Mouse (Mus musculus) cerebellum, postnatal 36 days (tissue): ENCODE data around the gene Slc35d2.
"Not testable (repeated sequence)": the region's sequence is repeated elsewhere in the genome, so short reads cannot be mapped to it uniquely, and the experiment has no call there.

Experiments
- DNase-seq, 2 experiments: peaks; one replicate each; pipeline ENCODE4 v3.0.0; 2021 to 2022; ENCODE audit warnings: mixed read lengths in 2 of 2

Gene Slc35d2

DNA sequence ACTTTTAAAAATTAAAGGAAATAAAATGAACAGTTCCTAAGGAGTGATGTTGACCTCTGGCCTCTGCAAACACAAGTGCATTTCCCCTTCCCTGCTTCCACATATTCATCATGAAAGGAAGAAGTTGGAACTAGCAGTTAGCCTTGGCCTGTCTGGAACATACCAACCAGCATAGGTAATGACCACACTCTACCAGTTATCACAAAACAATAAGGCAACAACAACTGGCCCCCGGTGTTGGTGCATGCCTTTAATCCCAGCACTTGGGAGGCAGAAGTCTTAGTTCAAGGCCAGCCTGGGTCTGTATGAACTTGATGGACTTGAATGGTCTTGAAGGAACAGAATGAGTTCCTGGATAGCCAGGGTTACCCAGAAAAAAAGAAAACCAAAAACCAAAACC, 18.7 kb downstream of the Slc35d2 start:
- DNase-seq, result no peak

DNA sequence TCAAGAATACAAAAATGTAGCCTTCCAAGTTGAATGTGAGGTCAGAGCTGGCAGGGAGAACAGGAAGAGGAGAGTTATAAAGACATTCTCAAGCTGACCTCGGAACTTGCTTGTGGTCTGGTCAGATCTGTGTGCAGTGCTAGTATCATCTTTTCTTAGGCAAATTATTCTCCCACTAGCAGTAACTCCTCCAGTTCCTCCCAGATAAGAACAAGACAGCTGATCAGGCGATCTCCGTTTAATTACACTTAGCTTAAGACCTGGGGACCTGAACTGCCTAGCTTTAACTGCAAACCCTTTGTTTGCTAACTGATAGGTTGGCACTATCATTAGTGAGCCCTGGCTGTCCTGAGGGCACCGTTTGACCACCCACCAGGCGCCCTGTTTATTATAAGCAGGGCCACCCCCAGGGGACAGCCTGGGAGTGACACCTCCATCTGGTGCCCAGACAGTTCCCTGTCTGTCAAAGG, 20.8 kb downstream of the Slc35d2 start:
- peak; percentile 7 to 20 for DNase-seq

DNA sequence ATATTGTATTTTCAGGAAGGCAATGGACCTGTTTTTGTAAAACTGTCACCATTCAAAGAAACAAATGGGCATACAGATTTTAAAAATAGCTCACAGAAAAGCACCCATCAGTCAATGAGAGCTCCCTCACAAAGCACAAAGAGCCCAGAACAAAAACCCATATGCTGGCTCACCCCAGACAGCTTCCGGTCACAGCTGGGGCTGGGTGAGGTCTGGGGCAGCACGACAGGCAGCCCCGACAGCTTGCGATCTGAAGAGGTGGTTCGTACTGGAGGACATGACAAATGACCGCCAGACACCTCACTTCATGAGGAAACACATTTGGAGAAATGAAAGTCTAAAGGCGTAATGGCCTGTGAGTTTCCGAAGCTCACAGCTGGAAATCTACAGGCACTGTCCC, 21.6 kb downstream of the Slc35d2 start:
- no peak for DNase-seq

DNA sequence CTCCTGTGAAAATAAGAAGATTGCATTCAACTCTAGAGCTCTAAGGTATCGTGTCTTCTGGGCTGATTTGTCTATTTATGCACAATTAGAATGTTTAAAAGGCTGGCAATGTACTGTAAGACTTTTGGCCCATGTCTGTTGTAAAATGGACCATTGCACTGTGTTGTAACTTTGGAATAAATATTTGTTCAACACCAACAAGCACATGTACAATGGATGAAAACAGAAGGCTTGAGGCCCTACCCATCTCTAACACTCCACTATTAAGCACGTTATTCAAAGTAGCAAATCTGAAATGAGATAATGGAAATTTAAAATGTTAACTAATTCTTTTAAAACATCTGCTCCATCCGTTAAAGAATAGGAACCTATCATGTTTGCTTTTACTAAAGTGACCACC, 22.1 kb downstream of the Slc35d2 start:
- DNase-seq, result no peak

DNA sequence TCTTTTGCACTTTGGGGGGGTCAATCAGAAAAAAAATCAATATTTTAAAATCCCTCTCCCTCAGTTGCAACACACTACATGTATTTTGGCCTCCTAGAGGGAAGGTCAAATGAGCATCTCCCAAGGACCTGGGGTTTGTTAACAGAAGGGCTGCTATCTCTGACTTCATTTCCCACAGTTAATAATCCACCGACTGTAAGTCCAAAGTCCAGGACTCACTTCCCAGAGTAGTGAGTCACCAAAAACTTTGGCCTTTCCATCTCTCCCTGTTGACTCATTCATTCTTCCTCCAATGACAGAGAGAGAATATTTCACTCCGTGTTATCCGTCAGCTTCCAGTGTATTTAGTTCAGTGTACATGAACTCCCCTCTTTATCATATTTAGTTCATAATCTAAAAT, 23.5 kb downstream of the Slc35d2 start:
- no peak for DNase-seq

DNA sequence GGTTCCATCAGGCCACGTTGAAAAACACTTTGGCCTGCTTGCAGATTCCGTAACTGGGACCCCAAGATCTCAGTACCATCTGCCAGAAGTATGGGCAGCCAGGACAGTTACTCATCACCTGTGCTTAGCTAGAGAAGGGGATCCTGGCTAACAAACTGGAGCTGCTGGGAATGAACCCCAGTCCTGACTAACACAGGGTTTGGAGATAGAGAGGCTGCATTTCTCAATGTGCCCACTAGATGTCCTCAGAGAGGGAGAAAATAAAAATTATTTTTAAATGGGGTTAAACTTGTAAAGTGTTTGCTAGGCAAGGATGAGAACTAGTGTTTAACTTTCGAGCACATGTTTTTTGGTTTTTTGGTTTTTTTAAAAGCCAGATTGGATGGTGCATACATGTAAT, 29.0 kb downstream of the Slc35d2 start:
- DNase-seq, result peak; percentile 5 to 33

DNA sequence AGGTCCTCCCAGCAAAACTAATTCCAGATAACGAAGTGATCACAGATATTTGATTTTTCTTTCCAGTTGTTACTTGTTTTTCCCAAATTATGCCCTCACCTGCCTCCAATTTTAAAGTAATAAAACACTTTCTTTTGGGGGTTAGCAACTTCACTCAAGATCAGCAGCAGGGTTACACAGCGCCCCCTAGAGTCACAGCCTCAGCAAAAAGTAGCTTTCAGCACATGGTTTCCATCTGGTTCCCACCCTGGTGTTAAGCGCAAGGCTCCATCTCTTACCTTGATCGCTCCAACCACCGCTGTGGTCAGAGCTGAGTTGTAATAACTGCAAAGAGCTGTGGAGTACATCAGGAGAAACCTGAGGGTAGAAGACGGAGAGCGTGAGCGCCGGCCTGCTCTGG, 30.2 kb downstream of the Slc35d2 start:
- peak; percentile 7 to 9 for DNase-seq

DNA sequence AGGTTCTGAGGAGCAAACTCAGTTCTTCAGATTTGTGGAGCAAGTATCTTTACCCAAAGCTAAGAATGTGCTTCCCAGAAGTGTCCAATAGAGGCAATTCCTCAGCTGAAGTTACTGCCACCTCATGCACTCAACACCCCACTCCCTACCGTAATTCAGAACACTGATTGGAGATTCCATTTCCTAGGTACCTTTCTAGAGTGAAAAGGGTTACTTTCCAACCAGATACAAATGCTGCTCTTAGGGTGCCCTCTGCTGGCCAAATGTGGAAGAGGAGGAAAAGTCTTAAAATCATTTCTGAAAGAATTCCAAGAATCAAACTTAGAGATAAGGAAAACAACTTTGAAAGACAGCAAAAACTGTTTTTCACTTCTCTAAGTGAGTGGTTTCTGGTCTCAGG, 35.8 kb downstream of the Slc35d2 start:
- DNase-seq, result peak; percentile 61 to 70

DNA sequence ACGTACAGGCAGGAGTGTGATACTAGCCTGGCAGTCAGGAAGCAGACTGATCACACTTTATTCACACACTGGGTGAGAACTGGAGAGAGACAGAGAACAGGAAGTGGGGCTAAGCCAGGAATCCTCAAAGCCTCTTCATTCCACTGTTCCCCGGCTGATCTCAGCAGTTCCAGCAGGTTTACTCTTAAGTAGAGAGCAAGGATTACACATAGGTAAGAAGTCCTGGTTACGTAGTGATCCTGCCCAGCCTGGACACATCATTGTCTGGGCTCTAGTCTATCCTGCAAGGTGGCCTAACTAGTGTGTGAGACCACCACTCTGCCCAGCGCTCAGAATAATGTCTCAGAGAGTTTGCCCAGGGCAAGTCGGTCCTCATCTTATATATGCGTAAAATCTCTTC, 36.4 kb downstream of the Slc35d2 start:
- no peak for DNase-seq

DNA sequence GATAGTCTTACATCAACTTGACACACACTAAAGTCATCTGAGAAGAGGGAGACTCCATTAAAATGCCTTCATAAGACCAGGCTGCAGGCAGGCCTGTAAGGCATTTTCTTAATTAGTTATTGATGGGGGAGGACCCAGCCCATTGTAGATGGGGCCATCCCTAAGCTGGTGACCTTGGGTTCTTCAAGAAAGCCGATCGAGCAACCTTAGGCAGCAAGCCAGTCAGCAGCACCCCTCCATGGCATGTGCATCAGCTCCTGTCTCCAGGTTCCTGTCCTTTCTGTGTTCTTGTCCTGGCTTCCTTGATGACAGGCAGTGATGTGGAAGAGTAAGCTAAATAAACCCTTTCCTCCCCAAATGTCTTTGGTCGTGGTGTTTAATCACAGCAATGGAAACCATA, 37.0 kb downstream of the Slc35d2 start:
- no peak for DNase-seq

DNA sequence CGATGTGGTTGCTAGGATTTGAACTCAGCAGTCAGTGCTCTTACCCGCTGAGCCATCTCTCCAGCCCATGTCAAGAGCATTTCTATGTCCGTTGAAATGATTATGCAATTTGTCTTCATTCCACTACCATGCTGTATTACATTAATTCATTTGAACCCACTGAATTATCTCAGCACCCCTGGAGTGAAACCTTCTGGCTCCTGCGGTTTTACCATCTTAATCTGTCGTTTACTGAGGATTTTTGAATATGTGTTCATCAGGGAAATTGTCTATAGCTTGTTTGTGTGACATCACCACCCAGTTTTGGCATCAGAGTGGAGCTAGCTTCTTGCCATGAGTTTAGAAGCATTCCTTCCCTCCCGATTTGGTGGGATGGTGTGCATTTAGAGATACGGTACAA, 38.2 kb downstream of the Slc35d2 start:
- DNase-seq, result no peak

DNA sequence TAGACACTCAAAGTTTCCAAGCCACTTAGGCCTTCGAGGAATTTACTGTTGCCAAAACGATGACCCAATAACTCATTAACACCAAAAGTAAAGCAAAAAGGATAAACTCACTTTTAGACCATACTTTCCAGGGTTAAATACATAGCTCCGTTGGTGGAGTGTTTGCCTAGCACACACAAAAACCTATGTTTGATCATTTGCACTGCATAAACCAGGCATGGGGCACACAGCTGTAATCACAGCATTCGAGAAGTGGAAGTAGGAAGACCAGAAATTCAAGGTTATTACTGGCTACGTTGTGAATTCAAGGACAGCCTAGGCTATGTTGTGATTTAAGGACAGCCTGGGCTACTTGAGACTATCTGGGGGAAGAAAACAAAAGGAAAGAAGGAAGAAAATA, 38.9 kb downstream of the Slc35d2 start:
- no peak for DNase-seq

DNA sequence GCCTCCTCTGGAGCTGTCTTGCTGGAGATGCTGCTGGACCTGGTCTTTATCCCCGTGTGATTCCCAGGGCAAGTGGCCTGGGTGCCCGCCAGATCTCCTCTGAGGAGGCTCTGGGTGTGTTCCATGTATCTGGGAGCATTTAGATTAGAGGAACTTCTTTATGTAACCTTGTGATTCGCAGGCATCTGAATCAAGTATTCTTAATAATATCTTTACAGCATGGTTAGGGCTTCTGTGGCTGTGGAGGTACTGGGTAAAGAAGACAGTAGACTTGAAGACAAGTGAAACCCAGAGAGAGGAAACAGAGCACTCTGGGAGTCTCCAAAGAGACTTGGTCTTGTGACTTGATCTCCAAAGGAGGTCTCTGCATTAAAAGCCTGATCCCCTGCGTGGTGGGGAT, 40.0 kb downstream of the Slc35d2 start, which contains the start of gene Hsd17b3:
TSS of gene Hsd17b3 (minus strand) at position 101 of the 400 bp plus-strand sequence.
- no peak for DNase-seq

DNA sequence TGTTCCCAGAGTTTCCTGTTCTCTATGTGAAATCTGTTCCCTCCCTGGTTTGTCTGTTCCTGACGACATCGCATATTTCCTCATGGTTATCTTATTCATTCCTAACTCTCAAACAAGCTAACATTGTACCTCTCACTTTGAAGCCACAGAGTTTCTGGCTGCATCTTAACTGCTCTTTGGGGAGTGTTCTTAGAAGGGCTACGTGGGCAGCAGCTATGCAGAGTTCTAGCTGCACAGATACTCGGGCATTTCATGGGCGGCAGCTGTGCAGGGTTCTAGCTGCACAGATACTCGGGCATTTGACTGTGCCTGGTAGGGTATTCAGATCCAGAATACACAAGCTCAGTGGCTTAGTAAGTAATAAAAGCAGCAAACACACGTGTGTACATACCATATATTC, 41.1 kb downstream of the Slc35d2 start:
- no peak for DNase-seq

DNA sequence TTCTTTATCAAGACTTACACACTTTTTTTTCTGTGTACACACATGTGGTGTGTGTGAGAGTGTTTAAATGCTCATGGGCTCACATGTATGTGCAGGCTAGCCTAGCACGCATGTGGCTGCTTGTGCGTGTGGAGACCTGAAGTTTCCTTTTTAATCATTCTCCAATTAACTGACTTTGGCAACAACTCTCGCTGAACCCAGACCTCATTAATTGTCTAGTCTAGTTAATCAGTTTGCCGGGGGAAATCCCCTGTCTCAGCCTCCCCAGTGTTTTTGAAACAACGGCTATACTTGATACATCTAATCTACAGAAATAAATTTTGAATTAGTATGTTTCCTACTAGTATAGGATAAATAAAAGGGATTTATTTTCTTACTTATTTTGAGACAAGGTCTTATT, 43.1 kb downstream of the Slc35d2 start:
- DNase-seq, result no peak

DNA sequence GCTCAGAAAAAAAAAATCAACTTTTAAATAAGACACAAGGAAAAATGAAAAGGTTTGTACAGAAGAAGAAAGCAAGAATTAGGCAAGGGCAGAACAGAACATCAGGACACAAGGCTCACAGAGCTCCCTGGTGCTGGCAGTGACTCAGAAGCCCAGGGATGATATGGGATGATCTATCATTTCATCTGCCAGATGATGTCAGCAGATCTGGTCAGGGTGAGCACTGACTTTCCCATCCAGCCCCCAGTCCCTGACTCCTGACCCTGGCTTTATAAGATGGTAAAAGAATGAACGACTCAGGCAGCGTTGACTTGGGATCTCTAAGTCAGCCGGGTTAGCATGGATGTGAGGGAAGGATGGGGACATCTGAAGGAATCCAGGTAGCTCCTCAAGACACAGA, 45.8 kb downstream of the Slc35d2 start:
- DNase-seq, result no peak

DNA sequence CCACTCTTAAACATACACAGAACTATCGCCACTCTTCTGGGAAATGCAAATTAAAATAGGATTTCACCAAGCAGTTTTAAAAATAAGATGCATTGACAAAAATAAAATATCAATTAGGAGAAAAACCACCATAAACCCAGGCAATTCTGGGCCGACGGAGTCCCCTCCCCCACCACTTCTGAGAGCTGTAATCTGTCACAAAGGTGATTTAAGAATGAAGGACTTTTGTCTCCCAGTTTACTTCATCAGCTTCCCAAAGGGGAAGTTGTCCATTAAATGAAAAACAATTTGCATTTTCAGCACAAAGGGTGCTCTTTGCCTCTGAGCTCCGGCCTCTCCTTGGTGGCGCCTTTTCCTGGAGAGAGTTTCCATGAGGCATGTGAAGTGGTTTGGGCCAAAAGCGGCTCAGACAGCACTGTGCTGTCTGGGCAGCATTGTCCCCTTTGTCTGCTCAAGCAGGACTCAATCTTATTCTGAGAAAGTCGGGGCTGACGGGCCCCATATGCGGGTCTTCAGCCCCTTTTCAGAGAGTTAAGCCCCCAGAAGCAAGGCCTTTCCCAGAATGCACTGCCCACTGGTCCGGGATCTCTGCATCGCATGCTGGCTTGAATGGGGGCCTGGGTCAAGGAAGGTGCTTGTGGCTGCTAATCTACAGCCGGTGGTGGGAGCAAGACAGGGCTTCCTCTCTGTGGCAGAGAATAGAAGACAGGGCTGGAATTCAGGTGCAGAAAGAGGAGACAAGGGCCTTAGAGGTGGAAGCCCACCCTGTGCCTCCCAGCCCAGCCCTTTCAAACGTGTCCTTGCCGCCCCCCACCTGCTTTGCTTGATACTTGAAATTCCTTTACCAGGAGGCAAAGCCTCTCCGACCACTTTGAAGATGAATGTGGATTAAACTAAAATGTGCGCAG, 47.9 kb downstream of the Slc35d2 start:
- DNase-seq, result no peak

DNA sequence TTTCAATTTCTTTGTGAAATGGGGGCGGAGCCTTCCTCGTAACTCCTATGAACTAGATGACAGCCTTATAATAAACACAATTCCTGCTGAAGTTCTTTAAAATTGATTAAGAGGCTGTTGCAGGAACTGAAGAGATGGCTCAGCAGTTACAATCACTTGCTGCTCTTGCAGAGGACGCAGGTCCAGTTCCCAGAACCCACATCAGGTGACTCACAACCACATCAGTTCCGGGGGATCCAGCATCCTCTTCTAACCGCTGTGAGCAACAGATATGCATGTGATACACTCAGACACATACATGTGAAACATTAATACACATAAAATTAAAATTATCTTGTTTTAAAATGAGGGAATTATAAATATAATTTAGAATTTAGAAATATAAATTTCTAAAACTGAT, 51.6 kb downstream of the Slc35d2 start:
- no peak for DNase-seq

DNA sequence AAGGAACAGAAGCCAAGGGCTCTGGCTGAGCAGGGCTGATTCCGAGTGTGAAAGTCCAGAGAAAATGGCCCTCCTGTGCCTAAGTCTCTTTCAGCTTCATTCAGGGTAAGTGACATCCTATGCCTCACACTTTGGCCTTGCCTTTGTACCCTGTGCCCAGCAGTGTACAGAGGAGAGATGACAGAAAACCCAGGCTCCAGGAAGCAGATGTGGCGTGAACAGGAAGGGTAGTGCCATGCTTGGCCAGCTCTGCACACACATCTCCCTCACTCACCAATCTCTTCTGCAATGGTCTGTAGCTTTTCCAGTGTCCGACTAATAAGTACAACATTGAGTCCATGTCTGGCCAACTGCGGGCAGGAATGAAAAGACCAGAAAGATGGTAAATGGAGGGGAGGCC, 53.1 kb downstream of the Slc35d2 start:
- DNase-seq, result no peak

DNA sequence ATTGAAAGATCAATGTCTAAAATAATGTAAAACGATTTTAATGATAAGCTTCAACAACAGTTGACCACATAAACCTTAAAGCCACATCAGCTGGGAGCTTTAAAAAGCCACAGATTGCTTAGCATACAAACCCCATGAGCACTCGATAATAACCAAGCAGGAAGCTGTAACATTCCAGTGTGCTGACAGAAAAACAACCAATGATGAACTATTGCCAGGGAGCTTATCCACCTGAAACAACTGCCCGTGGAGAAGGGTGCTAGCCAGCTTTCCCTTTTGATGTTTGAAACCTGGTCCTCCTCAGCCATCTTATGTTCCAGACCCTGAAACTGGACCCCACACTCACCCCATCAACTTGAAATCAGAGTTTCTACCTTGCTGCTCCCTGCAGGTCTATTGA, 62.5 kb downstream of the Slc35d2 start:
- DNase-seq, result no peak

DNA sequence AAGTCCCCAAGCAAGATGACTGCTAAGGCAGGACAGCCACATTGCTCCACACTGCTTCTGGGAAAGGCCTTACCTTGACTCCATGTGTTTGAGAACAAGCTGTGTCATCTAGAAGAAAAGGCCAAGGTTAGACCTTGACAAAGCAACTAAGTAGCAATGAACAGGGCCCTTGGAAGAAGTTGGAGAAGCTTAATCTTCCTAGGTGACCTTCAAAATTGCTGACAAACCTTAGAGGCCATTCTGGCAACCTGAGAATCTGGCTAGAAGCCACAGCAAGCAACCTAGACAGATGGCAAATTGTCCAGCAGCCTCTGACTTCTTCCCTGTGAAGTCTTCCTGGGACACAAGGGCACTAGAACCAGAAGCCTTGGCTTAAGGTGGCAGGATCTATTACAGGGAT, 64.9 kb downstream of the Slc35d2 start:
- no peak for DNase-seq

DNA sequence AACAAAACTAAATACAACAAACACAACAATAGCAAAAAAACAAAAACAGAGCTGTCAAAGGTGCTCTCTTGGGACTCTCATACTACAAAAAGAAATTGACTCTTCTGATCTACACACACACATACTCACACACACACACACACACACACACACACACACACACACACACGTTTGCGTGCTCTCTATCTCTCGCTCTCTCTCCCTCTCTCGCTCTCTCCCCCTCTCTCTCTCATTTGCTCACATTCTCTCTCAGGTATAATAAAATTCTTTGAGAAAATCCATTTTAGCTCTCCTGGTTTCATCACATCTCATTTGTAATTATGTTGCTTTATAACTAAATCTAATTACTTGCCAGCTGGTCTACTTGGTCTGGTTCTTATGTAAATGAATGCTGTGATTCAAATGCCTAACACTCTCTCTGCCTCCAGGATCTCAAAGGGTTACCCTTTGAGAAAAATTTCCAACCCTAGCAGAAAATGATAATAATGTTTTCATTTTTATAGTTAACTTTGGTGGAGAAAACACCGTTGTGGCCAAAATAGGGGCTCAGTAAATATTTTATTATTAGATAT, 68.1 kb downstream of the Slc35d2 start:
- DNase-seq, result no peak

DNA sequence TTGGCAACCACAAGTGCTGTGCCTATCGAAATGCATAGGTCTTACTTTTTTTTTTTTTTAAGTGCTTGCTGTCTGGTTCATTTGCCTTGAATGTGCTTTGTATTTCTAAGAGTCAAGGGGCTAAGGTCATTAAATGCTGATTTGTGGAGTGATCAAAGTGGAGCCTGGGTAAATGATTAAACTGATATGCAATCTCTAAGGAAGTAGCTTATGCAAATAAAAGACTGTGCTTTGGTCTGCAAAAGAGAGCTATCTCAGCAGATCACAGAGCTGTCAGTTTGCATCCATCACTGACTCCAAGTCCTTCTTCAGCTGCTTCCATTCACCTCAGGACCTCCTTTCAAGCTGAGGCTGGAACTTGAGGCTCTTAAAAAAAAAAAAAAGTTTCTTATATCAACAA, 75.2 kb downstream of the Slc35d2 start:
- no peak for DNase-seq

DNA sequence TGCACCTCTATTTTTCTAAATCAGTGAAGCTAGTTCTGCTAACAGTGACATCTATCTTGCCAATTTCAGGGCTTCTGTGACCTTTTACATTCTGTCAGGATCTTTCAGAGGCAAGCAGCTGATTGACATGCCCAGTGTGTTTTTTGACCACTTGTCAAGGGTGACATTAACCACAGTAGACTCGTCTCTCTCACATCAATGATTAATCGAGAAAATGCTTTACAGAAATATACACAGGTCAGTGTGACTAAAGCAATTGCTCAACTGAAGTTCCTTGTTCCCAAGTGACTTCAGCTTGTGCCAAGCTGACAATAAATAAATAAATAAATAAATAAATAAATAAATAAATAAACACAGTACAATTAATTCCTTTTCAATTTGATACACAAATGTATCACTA, 76.9 kb downstream of the Slc35d2 start:
- DNase-seq, result not testable (repeated sequence)

DNA sequence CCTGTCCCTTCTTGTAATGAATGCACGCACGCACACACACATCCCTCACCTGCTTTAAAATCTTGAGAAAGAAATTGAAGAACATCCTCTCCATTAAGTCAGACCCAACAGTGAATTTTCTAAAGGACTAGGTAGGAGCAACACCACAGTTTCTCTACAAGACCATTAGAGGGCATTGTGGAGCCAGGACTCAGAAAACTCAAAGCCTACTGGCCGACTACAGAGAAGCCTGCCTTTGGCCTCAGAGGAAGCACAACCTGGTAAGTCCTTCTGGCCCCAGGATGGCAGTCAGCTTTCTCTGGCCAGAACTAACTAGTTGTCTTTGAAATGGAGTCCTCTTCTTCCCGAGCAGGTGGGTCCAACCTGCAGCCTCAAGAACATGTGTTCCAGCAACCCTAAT, 78.3 kb downstream of the Slc35d2 start:
- DNase-seq, result no peak
